Mouse (Mus musculus) brain, adult 2 months (tissue): ENCODE measurements around the gene Slc12a8.

ENCODE experiments used
- DNase-seq: peaks from one replicate; pipeline ENCODE4 v3.0.0; 2011; ENCODE audit warnings: low read depth, low spot score

Gene Slc12a8

DNA sequence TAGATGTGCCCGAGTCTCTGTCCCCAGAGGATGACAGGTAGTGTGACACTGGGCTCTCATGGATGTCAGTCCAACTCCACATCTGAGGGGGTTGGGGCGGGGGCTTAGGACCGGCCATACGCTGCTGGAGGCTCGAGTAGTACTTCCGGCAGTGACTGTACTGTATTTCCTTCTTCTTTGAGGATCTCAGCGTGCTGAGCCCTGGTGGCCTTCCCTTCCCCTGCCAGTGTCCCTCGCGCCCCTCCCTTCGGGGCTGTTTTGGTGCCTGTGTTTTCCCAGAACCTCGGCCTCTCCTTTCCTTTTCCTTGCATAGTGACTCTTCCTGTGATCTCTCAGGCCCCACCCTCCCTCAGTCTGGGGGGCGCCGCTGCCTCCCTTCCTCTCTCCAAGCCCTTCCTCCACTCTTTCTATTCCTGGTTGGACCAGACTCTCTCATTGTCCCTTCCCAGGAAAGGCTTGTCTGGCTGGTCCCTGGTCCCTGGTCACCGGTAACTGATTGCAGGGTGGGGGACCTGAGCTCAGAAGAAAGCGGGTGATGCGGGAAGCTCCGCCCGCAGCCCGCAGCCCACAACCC is 66.8 kb downstream of the Slc12a8 start:
- no peak for DNase-seq

GRCm38 (mm10) chr16:33584455-33585082 is 67.4 kb downstream of the Slc12a8 start:
- DNase-seq = peak; percentile 52

DNA sequence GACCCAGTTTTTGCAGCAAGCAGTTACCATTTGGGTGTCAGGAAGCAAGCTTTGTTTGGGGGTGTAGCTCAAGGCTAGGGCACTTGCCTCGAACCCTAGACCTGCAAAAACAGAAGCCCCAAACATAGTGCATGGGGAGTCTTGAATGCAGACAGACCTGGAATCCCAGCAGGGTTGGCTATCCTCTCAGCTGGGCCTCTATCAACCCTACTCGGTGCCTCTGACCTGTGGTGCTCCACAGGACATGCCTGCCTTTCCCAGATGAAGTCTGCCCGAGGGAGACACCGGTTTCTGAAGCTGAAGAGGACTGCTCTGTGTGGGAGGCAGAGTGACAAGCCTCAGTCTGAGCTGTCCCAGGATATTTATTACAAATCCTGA is 67.9 kb downstream of the Slc12a8 start:
- no peak for DNase-seq

DNA sequence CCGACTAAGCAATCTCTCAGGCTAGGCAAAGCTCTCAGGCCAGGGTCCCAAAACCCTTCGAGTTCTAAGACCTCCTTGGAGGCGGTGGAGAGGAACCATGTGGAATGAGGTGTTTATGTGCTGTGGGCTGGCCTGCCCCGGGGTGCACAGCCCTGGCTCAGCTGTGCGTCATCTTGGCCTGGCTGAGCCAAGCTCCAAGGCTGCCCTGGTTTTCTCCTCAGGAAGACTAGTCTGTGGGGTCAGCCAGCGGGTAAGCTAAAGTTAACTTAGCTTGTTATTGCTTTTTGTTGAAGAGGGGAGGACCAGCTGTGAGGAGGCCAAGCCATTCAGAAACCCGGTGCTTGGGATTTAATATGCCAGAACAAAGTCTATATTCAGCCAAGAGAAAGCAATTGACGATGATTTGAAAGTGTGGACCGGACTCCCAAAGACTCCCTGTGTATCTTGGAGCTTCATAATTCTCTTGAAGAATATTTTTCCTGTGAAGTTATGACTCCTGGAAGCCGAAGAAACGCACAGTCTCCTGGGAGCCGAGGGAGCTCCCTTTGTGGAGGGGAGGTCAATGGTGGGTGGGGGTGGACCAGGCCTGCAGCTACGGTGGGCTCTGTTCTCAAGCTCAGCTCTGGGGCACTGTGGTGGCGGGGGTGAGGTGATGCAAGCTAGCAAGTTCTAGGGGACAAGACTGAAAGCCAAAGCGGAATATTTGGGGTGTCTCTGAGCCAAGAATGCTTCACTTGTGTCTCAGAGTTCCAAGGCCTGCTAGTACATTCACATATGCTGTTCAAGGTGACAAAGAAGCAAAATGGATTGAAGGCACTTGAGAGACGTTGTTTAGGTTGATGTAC is 70.4 kb downstream of the Slc12a8 start:
- no peak for DNase-seq

DNA sequence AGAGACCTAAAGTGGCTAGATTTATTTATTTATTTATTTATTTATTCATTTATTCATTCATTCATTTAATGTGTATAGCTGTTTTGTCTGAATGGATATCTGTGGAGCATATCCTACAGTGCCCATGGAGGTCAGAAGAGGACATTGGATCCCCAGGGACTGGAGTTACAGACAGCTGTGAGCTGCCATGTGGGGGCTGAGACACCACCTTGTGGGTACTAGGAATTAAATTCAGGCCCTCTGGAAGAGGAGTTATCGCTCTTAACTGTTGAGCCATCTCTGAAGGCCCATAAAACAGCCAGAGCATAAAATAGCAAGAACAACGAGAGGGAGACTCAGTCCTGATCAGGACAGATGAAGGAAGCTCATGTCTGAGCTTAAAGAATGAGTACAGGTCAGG is 71.7 kb downstream of the Slc12a8 start:
- DNase-seq = no peak

GRCm38 (mm10) chr16:33590438-33590837 is 73.3 kb downstream of the Slc12a8 start:
- DNase-seq = no peak

DNA sequence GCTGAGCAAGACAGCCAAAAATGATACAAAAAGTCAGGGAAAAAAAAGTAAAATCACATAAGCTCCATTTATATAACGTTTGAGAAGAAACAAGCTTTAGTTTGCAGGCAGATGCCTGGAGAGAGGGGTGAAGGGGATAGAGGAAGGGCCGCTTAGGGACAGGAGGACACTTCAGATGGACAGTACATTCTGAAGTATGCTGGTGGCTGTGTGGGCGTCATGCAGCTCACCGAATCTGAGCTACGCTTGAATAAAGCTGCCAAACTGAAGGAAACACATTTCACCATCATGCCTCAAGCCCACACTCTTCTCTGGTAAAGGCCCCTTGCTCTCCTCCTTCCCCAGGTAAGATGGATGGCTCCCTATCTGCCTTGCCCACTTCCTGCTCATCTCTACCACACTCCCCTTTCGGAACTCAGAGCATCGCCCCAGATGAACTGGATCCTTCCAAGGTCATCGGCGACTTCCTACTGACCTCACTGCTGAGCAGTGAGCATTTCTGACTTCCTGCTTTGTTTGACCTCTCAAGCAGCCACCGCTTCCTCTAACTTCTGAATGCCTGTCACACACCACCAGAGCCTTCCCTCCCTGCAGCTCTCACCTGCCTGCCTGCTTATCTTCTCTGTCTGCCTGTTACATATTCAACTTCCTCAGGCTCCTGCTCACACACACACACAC is 74.4 kb downstream of the Slc12a8 start:
- peak; percentile 41 for DNase-seq

GRCm38 (mm10) chr16:33592286-33592685 is 75.2 kb downstream of the Slc12a8 start:
- DNase-seq = no peak

DNA sequence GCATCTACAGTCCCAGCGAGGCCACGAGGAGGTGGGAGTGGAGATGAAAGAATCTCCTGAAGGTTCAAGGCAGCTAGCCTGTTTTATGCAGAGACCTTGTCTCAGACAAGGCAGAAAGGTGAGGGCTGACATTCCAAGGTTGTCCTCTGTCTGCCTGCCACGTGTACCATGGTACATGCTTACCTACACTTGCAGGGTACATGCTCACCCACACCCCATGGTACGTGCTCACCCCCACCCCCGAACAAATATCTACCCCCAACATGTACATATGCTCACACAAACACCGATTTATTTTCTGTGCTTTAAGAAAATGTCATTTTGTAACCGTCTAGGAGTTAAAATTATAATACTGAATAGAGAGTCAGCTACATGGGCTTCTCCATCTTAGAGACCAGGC is 76.3 kb downstream of the Slc12a8 start:
- no peak for DNase-seq

DNA sequence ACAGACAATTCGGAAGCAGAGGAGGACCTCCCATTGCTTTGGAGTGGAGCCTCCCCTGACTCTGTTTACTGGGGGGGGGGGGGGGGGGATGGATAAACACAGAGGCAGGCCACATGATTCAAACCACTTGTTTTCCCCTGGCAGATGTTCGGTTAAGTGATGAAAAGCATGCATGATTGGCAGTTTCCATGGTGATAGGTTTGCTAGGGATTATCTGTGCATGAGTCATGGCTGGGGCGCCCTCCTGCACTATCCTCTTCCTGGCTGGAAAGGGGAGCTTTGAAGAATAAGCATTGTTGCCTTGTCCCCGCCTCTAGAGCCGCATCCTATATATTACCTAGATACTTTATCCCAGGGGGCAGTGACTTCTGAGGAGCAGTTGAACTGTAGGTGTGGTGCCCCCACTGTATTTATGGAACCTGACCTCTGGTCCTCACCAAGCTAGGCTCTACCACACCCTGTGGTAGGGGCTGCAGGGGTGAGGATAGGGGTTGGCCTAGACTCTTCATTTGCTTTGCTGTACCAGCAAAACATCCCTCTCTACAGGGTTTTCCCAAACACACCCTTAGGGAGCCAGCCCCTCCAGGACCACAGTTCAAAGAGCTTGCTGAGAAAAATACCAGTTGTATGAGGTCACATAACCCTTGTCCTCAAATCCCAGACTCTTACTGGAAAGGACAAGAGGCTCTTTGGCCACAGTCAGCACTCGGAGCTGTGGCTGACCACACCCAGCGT is 77.1 kb downstream of the Slc12a8 start:
- DNase-seq = peak; percentile 66

- DNase-seq = no peak
Measured at GRCm38 (mm10) chr16:33595235-33595769, 78.2 kb downstream of the Slc12a8 start.

GRCm38 (mm10) chr16:33596213-33596612 is 79.1 kb downstream of the Slc12a8 start:
- DNase-seq = no peak

DNA sequence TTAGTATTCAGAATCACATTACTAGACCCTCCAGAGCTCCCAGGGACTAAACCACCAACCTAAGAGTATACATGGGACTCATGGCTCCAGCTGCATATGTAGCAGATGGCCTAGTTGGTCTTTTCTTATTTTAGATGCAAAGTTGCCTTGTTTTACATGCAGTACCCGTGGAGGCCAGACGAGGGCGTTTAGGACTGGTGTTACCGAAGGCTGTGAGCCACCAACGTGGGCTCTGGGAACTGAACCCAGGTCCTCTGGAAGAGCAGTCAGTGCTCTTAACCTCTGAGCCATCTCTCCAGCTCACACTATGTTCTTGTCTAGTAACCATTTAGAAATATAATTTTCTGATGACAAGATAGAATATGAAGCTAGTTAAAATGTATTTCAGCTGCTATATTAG is 83.1 kb downstream of the Slc12a8 start:
- DNase-seq = no peak

DNA sequence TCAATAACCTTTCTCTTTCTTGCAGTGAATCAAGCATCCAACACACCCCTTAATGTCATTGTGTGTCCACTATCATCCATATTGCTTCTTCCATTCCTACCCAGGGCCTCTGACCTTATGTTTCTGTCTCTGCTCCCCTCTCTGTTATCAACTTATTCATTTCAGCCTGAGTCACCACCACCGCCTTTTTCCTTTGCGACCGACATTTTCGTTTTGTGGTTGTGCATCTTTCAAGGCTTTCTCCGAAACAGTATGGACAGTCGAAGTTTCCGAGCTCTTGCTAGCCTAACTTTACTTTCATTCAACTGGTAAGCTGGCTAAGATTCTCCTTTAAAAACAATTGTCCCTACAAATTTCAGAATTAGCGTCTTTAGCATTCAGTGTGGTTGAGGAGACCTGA is 84.2 kb downstream of the Slc12a8 start:
- no peak for DNase-seq

DNA sequence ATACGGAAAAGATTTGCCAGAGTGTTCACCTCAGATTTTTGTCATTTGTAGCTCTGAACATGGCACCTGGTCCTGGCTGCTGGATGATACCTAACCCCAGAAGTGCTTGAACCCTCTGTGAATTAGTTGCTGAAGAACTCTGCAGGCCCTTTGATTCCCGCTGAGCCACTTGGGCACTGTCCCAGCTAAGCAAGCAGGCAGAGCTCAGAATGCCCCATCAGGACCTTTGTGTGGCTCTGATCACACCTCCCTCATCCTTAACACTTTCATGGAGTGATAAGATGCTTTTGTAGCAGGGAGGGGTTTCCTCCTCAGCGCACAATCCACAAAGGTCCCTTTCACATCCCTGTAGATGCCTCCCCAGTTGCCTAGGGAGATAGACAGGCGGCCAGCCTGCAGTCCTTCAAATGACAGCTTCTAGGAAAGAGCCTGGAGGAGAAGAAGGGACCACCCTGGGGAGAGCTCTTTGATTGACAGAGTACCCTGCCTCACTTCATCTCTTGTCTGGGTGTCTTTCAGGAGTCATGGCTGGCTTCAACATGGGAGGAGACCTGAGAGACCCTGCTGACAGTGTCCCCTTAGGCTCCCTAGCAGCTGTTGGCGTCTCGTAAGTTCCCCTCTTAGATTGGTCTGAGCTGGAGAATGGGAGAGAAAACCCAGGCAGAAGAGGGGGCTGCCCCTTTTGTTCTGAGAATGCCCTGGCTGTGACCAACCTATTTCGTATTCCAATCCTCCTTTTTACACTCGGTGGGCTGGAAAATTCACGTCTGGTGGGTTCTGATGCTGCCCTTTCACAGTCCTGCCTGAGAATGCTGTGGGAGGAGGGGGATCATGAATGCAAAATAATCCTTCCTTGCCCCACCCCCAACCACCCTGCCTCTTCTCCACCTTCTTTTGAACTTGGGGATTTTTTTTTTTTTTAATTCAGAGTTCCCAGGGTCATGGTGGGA is 88.8 kb downstream of the Slc12a8 start:
- no peak for DNase-seq

GRCm38 (mm10) chr16:33606691-33607532 is 89.8 kb downstream of the Slc12a8 start:
- DNase-seq = peak; percentile 21

- no peak for DNase-seq
Measured at GRCm38 (mm10) chr16:33609554-33609953, 92.4 kb downstream of the Slc12a8 start.

GRCm38 (mm10) chr16:33610466-33610865 is 93.3 kb downstream of the Slc12a8 start:
- no peak for DNase-seq

DNA sequence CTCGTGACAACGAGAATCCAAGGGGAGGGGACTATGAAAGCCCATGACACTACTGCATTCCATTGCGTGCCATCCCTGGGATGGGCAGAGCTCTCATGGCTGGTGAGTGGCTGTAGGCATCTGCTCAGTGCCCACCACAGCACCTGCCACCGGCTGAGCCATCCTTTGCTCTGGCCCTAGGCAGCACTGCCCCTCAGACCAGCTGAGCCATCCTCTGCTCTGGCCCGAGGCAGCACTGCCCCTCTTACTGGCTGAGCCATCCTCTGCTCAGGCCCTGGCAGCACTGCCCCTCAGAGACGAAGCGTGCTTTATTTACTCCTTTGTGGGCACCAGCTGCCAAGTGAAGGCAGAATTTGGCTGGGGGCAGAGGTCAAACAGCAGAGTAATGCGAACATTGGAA is 94.2 kb downstream of the Slc12a8 start:
- DNase-seq = no peak
